Mouse (Mus musculus): Measurements from ENCODE around the gene Carmil1.

- TF ChIP-seq POLR2A (IDR thresholded peaks at IDR 0.05; ENCODE audit: low read depth, low read length) (no peak), CTCF (IDR thresholded peaks at IDR 0.05; ENCODE audit: extremely low read depth, insufficient read length, insufficient replicate concordance, low read depth, low read length) (no peak)
These were observed 49.4 kb downstream of the Carmil1 start for GRCm38 (mm10) chr13:24231146-24231545.
